16 mouse cellular contexts compared by ENCODE assay signal in the genomic region with DNA sequence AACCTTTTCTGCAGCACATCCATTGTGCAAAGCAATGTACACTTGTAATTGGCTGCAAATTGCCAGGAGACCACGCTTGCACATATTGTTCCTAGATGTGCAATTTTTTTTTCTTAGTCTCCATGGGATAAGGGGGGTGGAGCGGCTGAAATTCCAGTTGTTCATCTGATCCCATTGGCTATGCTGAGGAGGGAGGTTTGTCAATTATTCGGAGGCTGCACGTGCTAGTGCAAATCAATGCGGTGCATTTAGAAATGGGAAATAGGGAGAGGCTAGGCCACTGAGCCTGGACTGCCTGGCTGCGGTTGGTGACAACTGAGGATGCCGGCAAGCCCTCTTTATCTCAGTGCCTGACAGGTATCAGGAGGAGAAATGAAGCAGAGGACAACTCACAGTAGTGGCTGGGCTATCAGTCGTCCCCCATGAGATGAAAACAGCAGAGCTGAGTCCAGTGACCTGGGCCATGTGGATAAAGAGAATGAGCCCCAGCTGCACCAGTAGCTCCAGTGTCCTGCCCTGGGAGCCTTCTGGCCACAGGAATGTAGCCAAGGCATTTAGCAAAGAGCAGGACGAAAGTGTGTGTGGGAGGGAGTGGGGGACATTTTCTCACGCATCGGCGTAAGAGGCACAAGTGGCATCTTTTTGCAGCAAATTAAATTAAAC.
DNase-seq lines count a peak whose midpoint lies in the region; ATAC-seq lines count a peak whose summit lies in the region.
"Had no signal": no experiment of that assay in that cellular context is flagged by ENCODE, and none has a peak within 500 bp of the region (broad histone marks: within the 10 kb centered on the region; RNA-seq: fewer than 3 reads in every experiment).

No protein-coding gene starts in this region.

- H3K4me3 ChIP-seq in forebrain, embryonic 16.5 days (replicated peaks; ENCODE audit: low read length), result no peak overlapping the region
- H3K4me3 ChIP-seq in midbrain, embryonic 10.5 days, result no peak overlapping the region
- no peak overlapping the region for H3K4me3 ChIP-seq in neural tube, embryonic 14.5 days (ENCODE audit: low read depth, low read length)
- H3K4me3 ChIP-seq: embryonic facial prominence, embryonic 12.5 days; heart, embryonic 10.5 days had no signal

- H3K4me2 ChIP-seq in forebrain, embryonic 16.5 days (ENCODE audit: low read length), result no peak overlapping the region
- H3K4me2 ChIP-seq in neural tube, embryonic 14.5 days (ENCODE audit: low read depth, low read length), result no peak overlapping the region
- H3K4me2 ChIP-seq: embryonic facial prominence, embryonic 12.5 days had no signal

- H3K9me3 ChIP-seq in forebrain, embryonic 16.5 days (ENCODE audit: control insufficient read depth, low read length), result no peaks in the 10 kb centered on the region
- no peaks in the 10 kb centered on the region for H3K9me3 ChIP-seq in midbrain, embryonic 10.5 days (replicated peaks)
- H3K9me3 ChIP-seq in neural tube, embryonic 14.5 days (ENCODE audit: control insufficient read depth, low read length), result no peaks in the 10 kb centered on the region
- H3K9me3 ChIP-seq: embryonic facial prominence, embryonic 12.5 days; heart, embryonic 10.5 days had no signal

- peaks cover 11% of the 10 kb centered on the region for H3K4me1 ChIP-seq in forebrain, embryonic 16.5 days (replicated peaks; ENCODE audit: control insufficient read depth, insufficient read depth, low read length)
- peaks cover 24% of the 10 kb centered on the region for H3K4me1 ChIP-seq in midbrain, embryonic 10.5 days
- H3K4me1 ChIP-seq in neural tube, embryonic 14.5 days (ENCODE audit: control insufficient read depth, insufficient read depth, low read length), result peaks cover 6% of the 10 kb centered on the region; the same call in 1 of the 2 replicates

- DNase-seq in heart, adult 11 months, result peak; percentile 81
- no peak for DNase-seq in heart, postnatal 36 days
- DNase-seq in midbrain, embryonic 10.5 days (ENCODE audit: low spot score), result no peak
- no peak for DNase-seq in layer of hippocampus, adult 9-11 months
- DNase-seq in layer of hippocampus, postnatal 36 days, result no peak
- no peak for DNase-seq in testis, postnatal 10 days (ENCODE audit: low spot score)
- DNase-seq: cerebellum, adult 2 months; right cerebral cortex, adult 18-20 months; thymus, adult 18-20 months had no signal

- peak overlapping the region; percentile 29; the same call in 1 of the 2 replicates for H3K27ac ChIP-seq in forebrain, embryonic 16.5 days (ENCODE audit: low read length)
- peak overlapping the region; percentile 49 for H3K27ac ChIP-seq in midbrain, embryonic 10.5 days (replicated peaks)
- H3K27ac ChIP-seq in neural tube, embryonic 14.5 days (ENCODE audit: low read depth, low read length), result no peak overlapping the region
- H3K27ac ChIP-seq: embryonic facial prominence, embryonic 12.5 days; heart, embryonic 10.5 days; kidney, postnatal 0 days; macrophage had no signal

- 17% methylated on average over 12 of the region's 12 CpGs for WGBS in forebrain, embryonic 16.5 days
- WGBS in midbrain, embryonic 10.5 days, result 48% methylated on average over 12 of the region's 12 CpGs
- 30% methylated on average over 12 of the region's 12 CpGs for WGBS in neural tube, embryonic 14.5 days

- intact Hi-C loops in heart, postnatal 36 days (cut with DNase I), result no loop called here

- H3K9ac ChIP-seq in forebrain, embryonic 16.5 days (replicated peaks; ENCODE audit: low read depth, low read length), result peak overlapping the region; percentile 26
- H3K9ac ChIP-seq in neural tube, embryonic 14.5 days (replicated peaks; ENCODE audit: low read depth, low read length), result no peak overlapping the region
- H3K9ac ChIP-seq: embryonic facial prominence, embryonic 12.5 days had no signal

- no peaks in the 10 kb centered on the region for H3K27me3 ChIP-seq in forebrain, embryonic 16.5 days (replicated peaks; ENCODE audit: control insufficient read depth, insufficient read depth, low read length)
- peaks cover 4% of the 10 kb centered on the region; the same call in 1 of the 2 replicates for H3K27me3 ChIP-seq in midbrain, embryonic 10.5 days (ENCODE audit: low read depth, poor library complexity, severe bottlenecking)
- no peaks in the 10 kb centered on the region for H3K27me3 ChIP-seq in neural tube, embryonic 14.5 days (ENCODE audit: control insufficient read depth, insufficient read depth, low read length)
- H3K27me3 ChIP-seq: embryonic facial prominence, embryonic 12.5 days had no signal

- H3K36me3 ChIP-seq in forebrain, embryonic 16.5 days (ENCODE audit: control insufficient read depth, insufficient read depth), result no peaks in the 10 kb centered on the region
- H3K36me3 ChIP-seq in midbrain, embryonic 10.5 days, result no peaks in the 10 kb centered on the region
- no peaks in the 10 kb centered on the region for H3K36me3 ChIP-seq in neural tube, embryonic 14.5 days (ENCODE audit: control insufficient read depth, insufficient read depth, low read length)
- H3K36me3 ChIP-seq: embryonic facial prominence, embryonic 12.5 days; heart, embryonic 10.5 days had no signal

- ATAC-seq in forebrain, embryonic 16.5 days, result peak; percentile 74
- peak; percentile 87 for ATAC-seq in neural tube, embryonic 14.5 days (ENCODE audit: low read depth)
- ATAC-seq: activated CD4-positive, CD25-positive, alpha-beta regulatory T cell, adult 4 months had no signal
